Mouse (Mus musculus) large intestine, adult 2 months (tissue): Measurements from ENCODE around the gene Ccdc80. TPM values are rescaled to one million over a fixed set of nuclear protein-coding genes. Genes with fewer than 3 reads are reported as not detected.
A peak's percentile ranks its signal among the peaks of the same experiment; 100 is the strongest.

Source experiments
- DNase-seq: peaks from one replicate; pipeline ENCODE4 v3.0.0-alpha.2; 2012; ENCODE audit warnings: low read depth, low spot score
- WGBS: fragments of 180-500 bp; shearing (Covaris S2); methylation state at CpG from one replicate; pipeline ENCODE4 v1.1.7; 2018; 5-methylcytosine and 5-hydroxymethylcytosine counted together
- polyA plus RNA-seq: library from polyadenylated mRNA; depleted of rRNA; stranded (reverse); fragments of >200 nt; gene quantifications from 2 replicates; pipeline ENCODE4 v1.2.3, GENCODE M21; 2012

Ccdc80 gene
- polyA plus RNA-seq, 1 experiment: 7.8 TPM

DNA sequence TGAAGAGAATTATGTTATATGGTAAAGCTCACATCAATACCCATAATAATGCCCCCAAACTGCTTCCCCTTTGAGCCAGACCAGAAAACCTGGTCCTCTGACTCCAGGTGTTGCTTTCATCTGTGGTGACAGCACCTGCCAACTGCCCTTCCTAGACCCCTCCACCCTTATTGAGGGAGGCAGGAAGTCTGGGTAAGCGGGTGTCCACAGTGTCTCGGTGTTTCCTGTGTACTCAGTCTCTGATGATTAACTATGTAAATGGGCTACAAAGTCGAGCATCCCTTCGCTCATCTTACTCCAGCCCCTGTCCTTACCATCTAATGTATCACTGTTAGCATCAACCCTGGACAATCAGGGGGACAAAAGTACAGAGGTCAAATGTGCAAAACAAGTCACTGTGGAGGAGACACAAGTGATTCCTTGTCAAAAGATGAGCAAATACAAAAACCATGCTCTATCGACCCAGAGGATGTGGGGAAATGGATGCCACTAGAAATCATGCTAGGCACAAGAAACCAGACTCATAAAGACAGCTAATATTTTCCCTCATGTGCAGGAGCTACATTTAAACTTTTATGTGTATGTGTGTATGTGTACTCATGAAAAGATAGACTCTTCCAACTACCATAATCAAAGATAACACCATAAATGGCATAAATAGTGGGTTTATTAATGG is 15.1 kb downstream of the Ccdc80 start:
- no peak for DNase-seq
- WGBS: 32% methylated on average over 5 of the region's 5 CpGs

DNA sequence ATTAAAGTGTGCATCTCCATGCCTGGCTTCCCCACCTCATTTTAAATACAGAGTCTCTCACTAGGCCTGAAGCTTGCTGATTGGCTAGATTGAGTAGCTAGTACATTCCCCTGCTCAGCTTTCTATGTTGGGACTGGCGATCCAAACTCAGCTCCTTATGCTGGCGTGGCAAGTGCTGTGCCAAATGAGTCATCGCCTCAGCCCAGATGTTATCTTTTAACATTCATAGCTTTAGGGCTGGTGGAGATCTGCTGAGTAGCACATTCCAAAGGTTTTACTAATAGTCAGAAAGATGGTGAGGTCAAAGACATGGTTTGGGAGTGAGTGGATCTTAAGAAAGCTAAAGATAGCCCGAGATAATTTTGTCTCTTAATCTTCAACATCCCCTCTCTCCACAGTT is 17.3 kb downstream of the Ccdc80 start:
- WGBS: 18% methylated on average over 4 of the region's 4 CpGs
- no peak for DNase-seq

DNA sequence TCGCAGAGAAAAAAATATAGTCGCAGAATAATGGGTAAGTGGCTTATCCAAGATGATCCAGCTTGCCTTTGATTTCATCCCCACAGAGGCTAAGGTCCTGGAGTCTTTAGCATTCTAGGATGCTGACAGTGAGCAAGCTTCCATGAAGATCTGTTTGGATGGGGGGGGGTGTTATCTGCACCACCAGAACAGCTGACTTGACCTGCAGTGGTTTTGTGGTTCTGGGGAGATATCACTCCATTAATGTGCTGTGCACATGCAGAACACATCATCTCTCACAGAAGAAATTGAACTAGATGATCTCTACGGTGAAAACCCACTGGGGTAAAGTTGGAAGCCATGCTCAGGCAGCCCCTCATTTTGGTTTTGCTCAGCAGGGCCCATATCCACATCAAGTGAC is 24.0 kb downstream of the Ccdc80 start:
- no peak for DNase-seq
- WGBS: 92% methylated on average over 3 of the region's 3 CpGs

DNA sequence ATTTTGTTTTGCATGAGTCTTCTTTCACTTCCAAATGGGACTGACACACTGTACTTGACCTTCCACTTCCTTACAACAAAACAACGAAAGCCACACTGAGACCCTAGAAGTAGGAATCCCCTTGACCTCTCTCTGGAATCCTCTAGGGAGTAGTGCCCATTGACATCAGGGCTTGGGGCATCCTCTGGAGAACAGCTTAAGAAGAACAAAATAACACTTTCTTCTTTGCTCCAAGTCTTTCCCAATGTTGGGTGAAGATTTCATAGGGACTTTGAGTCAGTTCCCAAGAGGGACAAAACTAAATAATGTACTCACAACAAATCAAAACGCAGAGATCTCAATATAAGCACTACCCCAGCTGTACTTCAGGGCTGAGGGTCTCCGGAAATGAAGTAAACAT is 25.6 kb downstream of the Ccdc80 start:
- DNase-seq: no peak
- 71% methylated on average over 3 of the region's 3 CpGs for WGBS

DNA sequence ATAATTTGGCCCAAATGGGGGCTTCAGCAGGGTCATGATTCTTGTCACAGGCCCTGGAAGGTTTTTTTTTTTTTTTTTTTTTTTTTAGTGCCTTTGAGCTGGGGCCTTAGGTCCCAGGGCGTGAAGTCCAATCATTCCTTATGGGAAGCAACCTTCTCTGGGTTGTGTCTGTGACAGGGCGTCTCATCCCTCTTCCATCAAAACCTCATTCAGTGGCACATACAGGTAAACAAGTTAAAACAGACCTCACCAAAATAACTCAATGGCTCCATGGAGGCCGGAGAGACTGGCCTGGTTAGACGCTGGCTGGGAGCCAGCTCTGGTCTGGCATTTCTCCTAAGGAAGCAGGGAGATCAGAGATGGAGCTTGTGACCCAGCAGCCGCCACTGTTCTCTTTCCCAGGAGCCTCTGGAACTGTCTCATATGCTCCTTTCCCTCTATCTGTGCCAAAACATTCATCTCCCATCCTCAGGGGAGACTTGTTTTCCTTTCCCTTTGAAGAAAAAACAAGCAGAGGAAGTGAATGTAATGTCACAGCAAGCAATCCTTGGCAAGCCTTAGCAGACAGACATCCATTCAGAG is 27.7 kb downstream of the Ccdc80 start:
- 42% methylated on average over 5 of the region's 5 CpGs for WGBS
- no peak for DNase-seq

DNA sequence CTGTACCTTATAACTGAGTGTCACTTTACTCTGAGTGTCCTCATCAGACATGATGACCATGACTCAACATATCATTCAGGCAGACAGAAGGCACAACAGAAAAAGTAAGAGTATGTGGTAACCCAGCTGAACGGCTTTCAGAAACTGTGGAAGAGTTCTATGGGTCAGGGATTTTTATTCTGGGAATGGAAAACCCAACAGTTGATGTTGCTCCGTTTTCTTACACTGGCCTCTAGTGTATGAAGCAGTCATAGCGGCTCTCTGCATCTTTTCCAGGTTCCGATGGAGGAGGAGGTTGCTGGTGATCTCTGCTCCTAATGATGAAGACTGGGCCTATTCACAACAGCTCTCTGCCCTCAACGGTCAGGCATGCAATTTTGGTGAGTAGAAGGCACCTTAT is 29.4 kb downstream of the Ccdc80 start:
- DNase-seq: no peak

DNA sequence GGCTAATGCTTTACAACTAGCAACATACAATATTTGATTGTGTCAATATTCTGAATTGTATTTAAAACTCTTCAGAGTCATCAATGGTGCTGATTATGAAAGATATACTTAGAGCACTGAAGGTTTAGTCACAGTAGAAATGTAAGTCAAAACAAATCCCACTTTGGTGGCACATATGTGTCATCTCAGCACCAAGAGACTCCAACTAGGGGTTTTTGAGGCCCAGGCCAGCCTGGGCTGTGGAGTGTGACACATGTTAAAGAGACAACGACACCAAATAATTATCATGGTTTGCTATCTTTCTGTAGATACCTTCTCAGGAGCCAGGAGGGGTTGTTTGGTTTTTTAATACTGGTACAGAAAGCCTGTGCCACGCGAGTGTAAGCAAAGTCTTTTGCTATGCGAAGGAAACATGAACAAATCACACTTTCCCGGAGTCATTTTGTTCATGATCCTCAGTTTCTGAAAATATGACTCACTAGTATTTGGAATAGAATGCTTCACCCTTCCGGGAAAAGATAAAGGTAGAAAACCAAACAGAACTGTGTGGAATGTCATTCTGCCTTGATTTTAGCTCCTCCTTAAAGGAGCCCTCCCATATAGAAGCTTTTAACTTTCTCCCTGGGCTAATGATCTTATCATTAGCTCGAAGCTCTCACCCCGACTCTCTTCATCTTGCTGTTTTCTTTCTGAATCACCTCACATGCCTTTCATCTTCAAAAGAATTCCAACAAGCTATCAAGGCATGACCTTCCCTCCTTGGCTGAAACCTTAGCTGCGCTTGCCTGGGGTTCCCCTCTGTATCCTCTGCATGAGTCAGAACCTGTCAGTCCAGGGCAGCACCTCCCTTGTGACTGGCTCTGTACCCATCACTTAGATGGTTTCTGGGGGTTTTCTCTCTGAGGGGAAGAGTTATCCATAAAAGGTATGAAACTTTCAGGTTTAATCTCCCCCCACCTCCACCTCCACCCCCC is 31.3 kb downstream of the Ccdc80 start:
- WGBS: 50% methylated on average over 9 of the region's 9 CpGs
- no peak for DNase-seq

More for the DNA sequence above, 29.4 kb downstream of the Ccdc80 start:
- 67% methylated on average over 5 of the region's 5 CpGs for WGBS

DNA sequence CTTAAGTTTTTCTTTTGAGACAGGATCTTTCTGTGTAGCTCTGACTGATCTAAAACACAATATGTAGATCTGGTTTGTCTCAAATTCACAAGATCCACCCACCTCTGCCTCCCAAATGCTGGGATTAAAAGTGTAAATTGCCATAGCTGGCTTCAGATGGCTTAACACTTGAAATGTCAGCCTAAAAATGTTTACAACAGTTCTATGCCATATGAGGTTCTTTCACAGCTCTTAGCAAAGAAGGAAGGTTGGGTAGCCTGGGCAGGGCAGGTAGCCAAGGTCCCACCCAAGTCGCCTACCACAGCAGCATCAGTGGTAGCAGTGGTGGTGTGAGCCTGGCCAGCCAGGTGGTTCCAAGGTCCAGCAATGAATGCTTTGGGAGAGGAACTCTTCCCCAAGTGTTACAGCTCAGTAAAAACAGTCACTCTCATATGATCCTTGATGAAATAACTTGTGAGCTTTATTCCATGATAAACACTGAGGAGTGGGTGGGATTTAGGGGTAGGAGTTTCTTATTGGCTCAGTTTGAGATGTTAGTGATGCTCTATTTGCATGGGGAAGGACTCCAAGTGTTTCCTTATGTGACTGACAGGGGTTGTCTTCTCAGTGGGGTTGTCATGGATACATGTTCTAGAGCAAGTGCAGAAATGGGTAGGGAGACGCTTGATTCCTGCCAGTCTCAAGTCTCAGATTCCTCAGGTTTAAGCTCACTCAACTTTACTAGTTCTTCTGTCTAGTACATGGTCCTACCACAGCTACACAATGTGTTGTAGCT is 34.9 kb downstream of the Ccdc80 start:
- WGBS: 65% methylated on average over 2 of the region's 2 CpGs
- DNase-seq: no peak

DNA sequence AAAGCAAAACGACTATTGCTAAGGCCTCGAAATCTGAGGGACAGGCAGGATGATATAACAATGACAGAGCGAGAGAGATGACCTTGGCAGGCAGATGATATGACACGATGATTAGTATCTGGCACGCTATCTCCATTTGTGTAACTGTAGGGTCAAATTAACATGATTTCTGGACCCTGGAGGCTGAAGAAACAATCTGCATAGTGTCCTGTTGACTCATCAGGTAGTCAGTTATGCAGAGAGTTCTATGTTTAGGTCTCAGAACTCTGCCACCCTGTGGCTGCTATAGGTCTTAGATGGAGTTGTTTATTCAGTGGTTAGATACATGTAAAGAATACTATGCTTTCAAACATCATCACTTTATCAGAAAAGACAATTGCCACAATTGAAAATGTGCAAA is 48.5 kb downstream of the Ccdc80 start:
- DNase-seq: no peak
- 90% methylated on average over 5 of the region's 5 CpGs for WGBS

DNA sequence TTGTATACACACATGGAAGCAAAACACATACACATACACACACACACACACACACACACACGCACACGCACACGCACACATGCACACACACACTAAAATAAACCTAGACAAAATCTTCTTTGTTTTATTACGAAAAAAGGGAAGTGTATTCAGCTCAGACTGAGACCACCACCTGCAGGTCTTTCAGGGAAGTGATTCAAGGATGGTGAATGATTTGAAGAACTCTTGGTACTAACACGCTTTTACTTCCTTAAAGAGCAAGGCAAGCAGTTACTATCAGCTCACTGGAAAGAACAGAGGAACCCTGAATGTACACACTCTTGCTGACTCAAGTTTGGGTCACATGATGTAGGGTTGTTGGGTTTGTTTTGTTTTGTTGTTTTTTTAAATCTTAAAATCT is 49.4 kb downstream of the Ccdc80 start:
- DNase-seq: no peak

DNA sequence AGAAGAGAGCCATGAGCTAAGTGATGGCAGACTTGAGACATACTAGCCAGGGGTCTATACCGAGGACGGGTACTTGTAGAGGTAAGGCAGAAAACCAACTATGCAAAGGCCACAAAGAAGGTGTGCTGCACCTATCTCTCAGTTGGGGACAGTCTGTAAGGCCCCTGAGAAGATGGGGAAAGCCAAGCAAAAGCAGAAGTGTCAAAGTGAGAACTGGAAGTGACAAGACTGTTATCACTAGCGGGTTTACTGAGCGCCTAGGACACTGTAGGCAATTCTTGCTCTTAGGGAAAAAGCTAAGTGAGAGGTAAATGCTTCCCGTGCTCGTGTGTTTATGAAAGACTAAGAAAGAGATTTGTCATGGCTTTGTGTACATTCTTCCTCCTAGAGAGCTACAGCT is 51.9 kb downstream of the Ccdc80 start:
- WGBS: 86% methylated on average over 6 of the region's 6 CpGs
- DNase-seq: no peak

More for the DNA sequence above, 49.4 kb downstream of the Ccdc80 start:
- 87% methylated on average over 5 of the region's 5 CpGs for WGBS

DNA sequence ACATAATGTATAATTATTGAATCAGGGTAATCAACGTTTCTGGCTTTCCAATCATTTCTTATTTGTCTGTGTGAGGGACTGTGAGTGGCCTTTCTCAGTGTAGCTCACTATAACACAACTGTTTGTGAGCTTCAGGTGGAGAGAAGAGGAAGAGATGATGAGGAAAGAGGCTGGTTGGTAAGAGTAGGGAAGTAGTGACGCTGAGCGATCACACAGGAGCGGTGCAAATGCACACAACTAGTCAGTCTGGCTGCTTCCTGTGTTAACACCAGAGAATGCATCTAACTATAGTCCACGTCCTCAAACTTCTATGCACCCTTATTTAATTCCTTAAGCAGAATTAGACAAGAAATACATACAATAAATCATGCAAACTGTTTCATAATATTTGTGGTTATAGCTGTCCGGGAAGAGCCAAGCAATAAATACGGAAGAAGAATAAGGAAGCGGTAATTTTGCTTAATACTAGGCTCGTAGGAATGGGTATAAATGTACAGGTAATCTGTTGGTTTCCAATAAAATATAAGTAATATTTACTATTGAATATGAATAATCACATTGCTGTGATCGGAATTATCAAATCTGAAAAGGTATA is 55.4 kb downstream of the Ccdc80 start:
- 88% methylated on average over 10 of the region's 10 CpGs for WGBS
- no peak for DNase-seq

DNA sequence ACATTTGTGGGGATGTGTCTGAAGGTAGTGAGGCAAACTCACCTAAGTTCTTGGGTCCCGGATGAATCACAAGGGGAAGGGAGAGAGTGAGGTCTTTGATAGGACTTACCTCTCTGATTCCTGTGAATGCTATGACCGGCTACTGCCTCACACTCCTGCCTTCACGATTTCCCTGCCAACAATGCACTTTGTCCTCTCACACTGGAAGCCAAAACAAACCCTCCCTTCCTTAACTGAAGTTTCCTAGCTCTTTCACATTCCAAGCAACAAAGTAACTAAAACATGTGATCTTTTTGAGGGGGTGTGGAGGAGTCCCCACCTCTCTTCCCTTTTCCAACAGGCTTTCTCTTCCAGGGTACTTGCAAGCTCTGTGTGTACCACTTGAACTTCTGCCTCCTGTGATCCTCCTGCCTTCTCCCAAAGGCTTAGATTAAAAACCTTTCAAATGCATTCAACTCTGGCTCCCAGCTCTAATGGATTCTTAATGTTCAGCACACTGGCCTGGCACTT is 61.6 kb downstream of the Ccdc80 start:
- DNase-seq: no peak
- 31% methylated on average over 3 of the region's 3 CpGs for WGBS

DNA sequence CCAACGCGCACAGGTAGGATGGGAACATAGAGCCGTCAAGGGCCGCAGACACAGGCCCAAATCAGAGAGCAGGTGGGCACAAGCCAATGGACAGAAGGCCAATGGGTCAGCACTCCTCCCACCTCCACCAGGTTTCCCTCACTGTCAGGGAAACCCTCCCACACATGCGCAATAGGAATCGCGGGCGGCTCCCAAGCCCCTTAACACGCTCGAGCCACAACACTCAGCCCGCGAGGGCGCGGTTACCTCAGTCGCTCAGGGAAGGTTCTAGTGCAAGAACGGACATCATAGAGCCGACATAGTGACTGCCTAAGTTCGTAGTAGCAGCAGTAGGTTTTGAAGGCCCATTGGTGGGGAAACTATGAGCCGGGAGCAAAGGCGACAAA is 64.9 kb downstream of the Ccdc80 start:
- DNase-seq: no peak
- WGBS: under 1% methylated on average over 20 of the region's 20 CpGs

DNA sequence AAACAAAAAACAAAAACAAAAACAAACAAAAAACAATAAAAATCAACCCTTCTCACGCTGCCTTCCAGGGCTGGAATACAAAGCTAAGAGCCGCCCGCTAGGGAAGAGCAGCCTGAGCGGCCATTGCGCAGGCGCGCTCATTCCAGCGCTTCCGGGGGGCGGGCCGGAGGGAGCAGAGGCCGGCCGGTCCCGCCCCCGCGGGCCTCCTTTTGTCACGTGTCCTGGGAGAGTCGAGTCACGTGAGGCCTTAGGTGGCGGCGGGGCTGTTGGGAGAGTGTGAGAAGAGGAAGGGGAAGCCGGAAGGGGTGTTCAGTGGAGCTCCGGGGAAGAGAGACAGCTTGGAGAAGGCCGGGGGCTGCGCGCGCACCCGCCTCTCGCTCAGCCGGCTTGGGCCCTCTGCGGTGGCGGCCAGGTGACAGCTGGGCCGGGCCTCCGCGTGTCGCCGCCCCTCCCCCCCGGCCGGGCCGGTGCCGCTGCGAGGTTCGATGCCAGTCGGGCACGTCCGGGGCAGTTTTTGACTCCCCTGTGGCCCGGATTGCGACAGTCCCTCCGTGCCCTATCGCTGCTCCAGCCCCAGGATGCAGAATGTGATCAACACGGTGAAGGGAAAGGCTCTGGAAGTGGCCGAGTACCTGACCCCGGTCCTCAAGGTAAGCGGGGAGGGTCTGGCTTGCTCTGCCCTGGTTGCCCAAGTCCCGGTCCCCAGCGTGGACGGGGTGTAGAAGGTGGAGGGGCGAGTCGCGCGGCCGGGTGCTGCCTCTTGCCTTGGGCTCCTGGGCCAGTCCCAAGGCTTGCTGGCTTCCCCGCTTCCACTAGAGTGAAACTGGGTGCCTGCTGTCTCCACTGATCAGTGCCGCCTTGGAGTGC is 65.6 kb downstream of the Ccdc80 start, which contains the start of the genes Slc35a5 and Atg3:
TSS of gene Slc35a5 (minus strand) at position 185 of the 867 bp plus-strand sequence.
TSS of gene Atg3 (plus strand) at position 264 of the 867 bp plus-strand sequence.
- under 1% methylated on average over 64 of the region's 64 CpGs for WGBS
- DNase-seq: peak; percentile 85

DNA sequence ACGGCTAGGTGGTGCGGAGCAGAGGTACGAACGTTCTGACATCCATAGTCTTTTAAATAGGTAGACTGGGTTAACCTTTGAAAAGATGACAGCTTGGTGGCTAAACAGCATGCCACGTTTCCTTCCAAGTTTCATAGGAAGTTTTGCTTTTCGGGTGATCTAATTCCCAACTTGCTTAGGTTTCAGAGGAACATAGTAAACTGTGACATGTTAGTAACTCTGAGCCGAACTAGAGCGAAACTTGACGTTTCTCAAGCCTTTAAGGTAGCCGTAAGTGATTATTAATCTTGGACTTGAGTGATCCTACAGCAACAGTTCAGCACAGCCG is 66.2 kb downstream of the Ccdc80 start:
- peak; percentile 14 for DNase-seq
- 1% methylated on average over 11 of the region's 11 CpGs for WGBS
